Mouse (Mus musculus) hematopoietic stem cell, adult 5-6 weeks (primary cell): ENCODE measurements at regions not wholly inside any gene's neighbourhood (a gene's known extent, or its start where the extent isn't known, plus 50 kb on each side); places are given as distances from the start of the nearest gene placed in this dataset.

ENCODE experiments used
- ATAC-seq, 2 experiments: fragments of 125-278 bp in 1 of 2; replicated peaks in 1 of 2; 2 replicates each; pipeline ENCODE4 v1.8.0; 2016 to 2017; ENCODE audit warnings: inconsistent platforms in 2 of 2, mild to moderate bottlenecking in 2 of 2, moderate number of reproducible peaks in 2 of 2, low read depth in 1 of 2, moderate TSS enrichment in 1 of 2; ENCODE audit not compliant: low FRiP score in 2 of 2, poor library complexity in 2 of 2, severe bottlenecking in 2 of 2, insufficient read depth in 1 of 2, low TSS enrichment in 1 of 2

DNA sequence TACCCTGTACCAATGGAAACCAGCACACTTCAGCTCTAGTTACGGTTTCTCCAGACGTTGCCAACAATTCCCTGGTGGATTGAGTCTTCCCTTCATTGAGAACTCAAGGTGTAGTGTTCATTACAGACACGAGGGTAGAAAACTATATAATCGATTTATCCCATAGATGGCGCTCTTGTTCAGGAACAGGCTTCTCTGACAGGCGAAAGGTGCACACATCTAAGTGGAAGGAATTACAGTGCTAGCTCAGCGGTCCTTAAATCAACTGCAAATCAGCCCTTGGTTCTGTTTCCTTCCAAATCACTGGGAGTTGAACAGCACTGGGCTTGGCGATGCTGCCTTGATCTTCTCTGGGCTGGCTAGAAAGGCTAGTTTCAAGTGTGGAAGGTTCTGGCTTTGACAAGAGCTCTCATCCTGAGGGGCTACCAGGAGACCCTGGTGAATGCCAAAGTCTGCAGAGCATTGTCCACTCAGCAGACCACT lies 161.1 kb downstream of the March11 start:
- peak; percentile 62 to 83 for ATAC-seq

DNA sequence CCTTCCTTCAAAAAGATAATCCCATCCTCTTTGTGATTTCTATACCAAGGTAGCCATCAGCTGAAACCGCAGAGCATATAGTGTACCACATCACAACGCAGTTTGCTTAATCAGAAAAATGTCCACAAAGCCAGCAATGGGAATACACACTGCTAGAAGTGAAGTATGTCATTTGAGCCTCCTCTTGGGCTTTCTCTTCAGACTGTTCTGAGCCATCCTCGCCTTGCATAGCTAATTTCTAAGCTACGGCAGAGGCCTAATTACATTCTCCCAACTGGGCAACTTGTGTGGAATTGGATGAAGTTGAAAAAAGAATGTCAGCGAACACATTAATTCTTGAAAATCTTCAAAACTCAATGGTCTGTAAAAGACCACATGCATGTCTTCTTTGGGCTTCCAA lies 178.5 kb downstream of the March11 start:
- ATAC-seq: no peak
